Mouse (Mus musculus): Measurements from ENCODE around the gene Dusp2.
A peak's percentile ranks its signal among the peaks of the same experiment; 100 is the strongest.
"Not testable (repeated sequence)": the region's sequence is repeated elsewhere in the genome, so short reads cannot be mapped to it uniquely, and the experiment has no call there.

Gene Dusp2

DNA sequence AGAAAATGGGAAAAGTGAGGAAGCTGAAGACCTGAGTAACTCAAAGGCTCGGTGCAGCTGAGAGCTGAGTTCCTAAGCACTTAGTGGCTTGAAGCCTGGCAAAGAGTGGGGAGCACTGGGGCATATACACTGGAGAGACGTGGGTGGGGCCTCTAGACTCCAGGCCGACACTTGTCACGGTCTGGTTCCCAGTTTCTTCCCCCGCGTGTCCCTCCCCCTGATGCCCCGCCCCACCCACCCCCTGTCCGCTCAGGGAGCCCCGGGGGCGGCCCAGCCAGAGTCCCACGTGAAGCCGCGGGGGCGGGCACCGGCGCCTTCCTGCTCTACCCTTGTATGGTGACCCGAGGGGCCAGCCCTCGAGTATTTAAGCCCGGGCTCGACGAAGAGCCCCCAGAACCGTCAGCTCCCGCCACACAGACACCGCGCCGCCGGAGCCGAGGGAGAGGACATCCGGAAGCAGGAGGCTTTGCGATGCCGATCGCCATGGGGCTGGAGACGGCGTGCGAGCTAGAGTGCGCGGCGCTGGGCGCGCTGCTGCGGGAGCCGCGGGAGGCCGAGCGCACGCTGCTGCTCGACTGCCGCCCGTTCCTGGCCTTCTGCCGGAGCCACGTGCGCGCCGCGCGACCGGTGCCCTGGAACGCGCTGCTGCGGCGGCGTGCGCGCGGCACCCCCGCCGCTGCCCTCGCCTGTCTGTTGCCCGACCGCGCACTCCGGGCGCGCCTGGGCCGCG is at the start of gene Dusp2:
Gene Dusp2 (plus strand): TSS at position 393 of the 730 bp plus-strand sequence.
- peak; percentile 80 to 92 for DNase-seq (ENCODE audit: low spot score in 2 of 2)

GRCm38 (mm10) chr2:127292250-127292649 is 43.7 kb upstream of the Dusp2 start:
- no peak for DNase-seq (ENCODE audit: low spot score in 2 of 2)

DNA sequence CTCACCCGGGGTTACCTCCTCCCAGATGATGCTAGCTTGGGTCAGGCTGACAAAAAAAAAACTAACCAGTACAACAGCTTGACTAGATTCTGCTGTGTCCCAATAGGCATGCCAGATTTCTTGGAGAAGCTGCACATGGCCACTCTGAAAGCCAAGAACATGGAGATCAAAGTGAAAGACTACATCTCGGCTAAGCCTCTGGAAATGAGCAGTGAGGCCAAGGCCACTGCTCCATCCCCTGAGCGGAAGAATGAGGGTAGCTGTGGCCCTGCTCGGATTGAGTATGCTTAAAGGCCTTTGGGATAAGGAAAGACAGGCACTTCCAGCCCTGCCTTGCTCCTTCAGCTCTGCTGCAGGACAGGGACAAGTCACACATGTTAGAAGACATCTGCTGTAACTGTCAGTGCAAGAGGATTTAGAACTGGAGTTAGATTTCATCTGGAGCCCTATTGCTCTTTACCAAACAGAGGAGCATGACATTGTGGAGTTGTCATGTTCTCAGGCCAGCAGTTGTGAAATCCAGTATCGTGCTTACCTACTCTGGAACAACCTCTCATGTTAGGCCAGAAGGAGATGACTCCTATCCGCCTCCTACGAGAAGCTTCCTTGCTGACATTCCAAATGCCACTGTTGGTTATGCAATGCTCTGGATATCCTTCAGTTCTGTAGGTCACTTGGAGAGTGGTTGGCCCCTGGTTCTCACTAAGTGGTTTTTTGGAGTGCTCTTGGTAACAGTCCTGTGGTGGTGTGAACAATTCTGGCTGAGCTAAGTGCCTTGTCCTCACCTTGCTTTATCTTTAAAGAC is 38.8 kb upstream of the Dusp2 start:
- DNase-seq (ENCODE audit: low spot score in 2 of 2): no peak

DNA sequence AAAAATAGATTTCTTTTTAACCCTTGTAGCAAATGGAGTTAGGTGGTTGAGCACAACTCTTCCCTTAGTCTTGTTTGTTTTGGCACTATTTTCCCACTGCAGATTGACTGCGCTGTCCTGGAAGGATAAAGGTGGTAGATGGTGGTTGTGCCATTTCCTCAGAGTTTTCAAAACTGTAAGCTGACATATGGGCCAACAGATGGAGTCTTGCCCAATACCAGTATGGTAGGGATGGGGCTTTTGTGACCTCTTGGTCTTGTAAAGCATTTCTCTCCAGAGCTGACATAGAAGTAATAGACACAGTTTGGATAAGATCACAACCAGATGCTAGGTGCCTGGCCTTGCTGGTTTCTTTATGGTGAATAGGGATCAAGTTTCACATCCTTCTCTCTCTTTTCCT is 37.9 kb upstream of the Dusp2 start:
- DNase-seq (ENCODE audit: low spot score in 2 of 2): no peak

DNA sequence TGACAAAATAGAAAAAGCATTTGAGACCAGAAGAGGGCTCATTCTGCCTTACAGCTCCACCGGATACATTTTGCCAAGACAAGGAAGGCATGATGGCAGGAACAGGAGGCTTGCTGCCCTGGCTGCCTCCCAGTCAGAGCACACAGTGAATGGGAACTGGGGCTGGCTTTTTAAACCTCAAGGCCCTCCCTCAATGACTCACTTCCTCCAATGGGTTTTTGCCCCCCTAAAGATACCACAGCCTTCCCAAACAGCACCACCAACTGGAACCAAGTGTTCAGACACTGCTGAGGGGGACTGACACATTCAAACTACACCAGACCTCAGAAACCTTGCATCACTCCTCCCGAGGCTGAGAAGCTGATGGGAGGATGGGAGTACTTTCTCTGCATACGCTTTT is 35.3 kb upstream of the Dusp2 start:
- DNase-seq (ENCODE audit: low spot score in 2 of 2): no peak

GRCm38 (mm10) chr2:127301883-127302282 is 34.1 kb upstream of the Dusp2 start:
- DNase-seq (ENCODE audit: low spot score in 2 of 2): no peak

DNA sequence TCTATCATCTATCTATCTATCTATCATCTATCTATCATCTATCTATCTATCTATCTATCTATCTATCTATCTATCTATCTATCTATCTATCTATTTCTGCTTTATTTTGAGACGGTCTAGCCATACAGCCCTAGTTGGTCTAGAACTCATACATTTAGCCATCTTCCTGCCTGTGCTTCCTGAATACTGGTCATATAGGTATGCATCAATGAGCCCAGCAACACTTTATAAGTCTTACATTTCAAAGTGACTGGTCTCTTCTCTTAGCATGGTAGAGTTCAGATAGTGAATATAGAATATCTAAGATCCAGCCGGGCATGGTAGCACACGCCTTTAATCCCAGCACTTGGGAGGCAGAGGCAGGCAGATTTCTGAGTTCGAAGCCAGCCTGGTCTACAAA is 31.8 kb upstream of the Dusp2 start:
- DNase-seq (ENCODE audit: low spot score in 2 of 2): not testable (repeated sequence)

GRCm38 (mm10) chr2:127304609-127305210 is 31.2 kb upstream of the Dusp2 start:
- DNase-seq (ENCODE audit: low spot score in 2 of 2): no peak

DNA sequence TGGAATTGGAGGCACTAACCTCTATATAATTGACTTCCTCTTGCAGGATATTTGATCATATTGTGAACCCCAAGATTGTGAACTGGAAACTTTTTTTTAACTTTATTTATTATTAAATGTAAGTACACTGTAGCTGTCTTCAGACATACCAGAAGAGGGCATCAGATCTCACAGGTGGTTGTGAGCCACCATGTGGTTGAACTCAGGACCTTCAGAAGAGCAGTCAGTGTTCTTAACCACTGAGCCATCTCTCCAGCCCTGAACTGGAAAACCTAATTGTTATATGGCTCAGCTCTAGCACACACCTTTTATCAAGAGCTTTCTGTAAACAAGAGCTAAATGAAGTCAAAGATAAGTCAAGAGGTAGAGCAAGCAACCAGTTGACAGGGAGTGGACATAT is 29.8 kb upstream of the Dusp2 start:
- no peak for DNase-seq (ENCODE audit: low spot score in 2 of 2)

DNA sequence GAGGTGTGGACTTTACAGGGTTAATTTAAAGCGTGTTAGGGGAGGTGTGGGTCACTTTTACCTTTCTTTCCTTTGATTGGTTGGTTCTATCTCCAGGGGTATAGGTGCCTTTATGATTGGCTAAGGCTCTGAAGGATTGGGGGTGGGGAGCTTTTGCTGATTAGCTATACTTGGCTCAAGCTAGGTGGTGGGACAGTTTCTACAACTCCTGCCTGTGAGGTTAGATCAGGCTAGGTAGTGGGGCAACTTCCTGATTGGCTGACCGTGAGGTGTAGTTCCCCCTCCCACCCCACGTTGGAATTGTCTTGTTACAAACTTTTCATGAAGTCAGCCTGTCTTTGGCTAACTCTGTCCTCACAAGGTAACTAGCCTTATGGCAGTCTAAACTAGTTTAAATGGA is 28.8 kb upstream of the Dusp2 start:
- DNase-seq (ENCODE audit: low spot score in 2 of 2): no peak

GRCm38 (mm10) chr2:127308660-127309059 is 27.3 kb upstream of the Dusp2 start:
- no peak for DNase-seq (ENCODE audit: low spot score in 2 of 2)

GRCm38 (mm10) chr2:127310246-127310645 is 25.7 kb upstream of the Dusp2 start:
- DNase-seq (ENCODE audit: low spot score in 2 of 2): no peak

GRCm38 (mm10) chr2:127310685-127311084 is 25.3 kb upstream of the Dusp2 start:
- DNase-seq (ENCODE audit: low spot score in 2 of 2): no peak

- no peak for DNase-seq (ENCODE audit: low spot score in 2 of 2)
Observed at GRCm38 (mm10) chr2:127311193-127311592, 24.8 kb upstream of the Dusp2 start.

DNA sequence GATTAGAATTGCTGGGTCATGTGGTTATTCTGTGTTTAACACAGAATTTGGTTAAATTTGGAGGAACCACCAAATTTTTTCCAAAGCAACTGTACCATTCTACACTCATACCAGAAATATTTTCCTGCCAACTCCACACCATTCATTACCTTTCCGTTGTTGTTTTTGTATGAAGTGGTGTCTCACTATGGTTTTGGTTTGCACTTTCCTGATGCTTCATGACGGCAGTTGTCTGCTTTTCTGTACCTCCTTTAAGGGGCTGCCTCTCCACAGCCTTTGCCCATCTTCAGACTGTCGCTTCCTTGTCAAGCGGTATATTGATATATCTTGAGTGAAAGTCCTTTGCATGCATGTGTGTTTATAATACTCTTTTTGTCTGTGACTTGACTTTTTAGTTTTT is 23.2 kb upstream of the Dusp2 start:
- no peak for DNase-seq (ENCODE audit: low spot score in 2 of 2)

GRCm38 (mm10) chr2:127313878-127314277 is 22.1 kb upstream of the Dusp2 start:
- DNase-seq (ENCODE audit: low spot score in 2 of 2): no peak

- DNase-seq (ENCODE audit: low spot score in 2 of 2): peak in 1 of 2 experiments; percentile 70
Observed at GRCm38 (mm10) chr2:127314467-127315154, 21.3 kb upstream of the Dusp2 start.

GRCm38 (mm10) chr2:127315155-127315470 is 20.8 kb upstream of the Dusp2 start:
- DNase-seq (ENCODE audit: low spot score in 2 of 2): no peak

GRCm38 (mm10) chr2:127316431-127316830 is 19.5 kb upstream of the Dusp2 start:
- DNase-seq (ENCODE audit: low spot score in 2 of 2): no peak

- no peak for DNase-seq (ENCODE audit: low spot score in 2 of 2)
Observed at GRCm38 (mm10) chr2:127318136-127318535, 17.8 kb upstream of the Dusp2 start.

GRCm38 (mm10) chr2:127319071-127319470 is 16.9 kb upstream of the Dusp2 start:
- DNase-seq (ENCODE audit: low spot score in 2 of 2): no peak

DNA sequence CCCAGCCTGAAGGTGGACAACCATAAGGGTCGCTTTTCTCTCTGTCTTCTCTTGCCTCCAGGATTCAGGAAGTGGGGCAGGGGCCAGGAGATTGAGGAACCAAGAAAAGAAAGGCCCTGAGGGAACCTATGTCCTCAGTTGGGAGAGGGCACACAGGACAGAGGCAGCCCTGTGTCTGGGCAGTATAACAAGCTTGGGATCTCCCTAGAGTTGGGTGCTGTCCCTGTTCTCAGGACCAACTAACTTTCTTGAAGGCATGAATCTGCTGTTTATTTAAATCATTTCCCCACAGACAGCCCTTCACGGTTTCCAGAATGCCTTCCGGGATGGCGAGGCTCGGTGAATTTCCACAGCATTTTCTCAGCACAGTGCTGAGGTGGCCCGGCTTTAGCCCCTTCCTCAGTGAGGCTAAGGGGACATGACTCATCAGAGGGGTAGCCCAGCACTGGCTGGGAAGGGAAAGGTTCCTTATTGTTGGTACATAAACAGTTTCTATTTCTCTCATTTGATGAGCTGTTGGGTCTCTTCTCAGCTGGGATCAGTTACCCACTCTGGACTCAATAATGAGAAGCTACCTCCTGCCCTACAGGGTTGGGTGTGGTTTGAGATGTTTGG is 13.2 kb upstream of the Dusp2 start:
- DNase-seq (ENCODE audit: low spot score in 2 of 2): no peak

Measured in spleen, postnatal 10 days (tissue).